Mouse (Mus musculus) midbrain, embryonic 15.5 days (tissue): ENCODE measurements around the gene Atp1a3. TPM values are rescaled to one million over a fixed set of nuclear protein-coding genes. Genes with fewer than 3 reads are reported as not detected.

ENCODE experiments used
- ATAC-seq: fragments of 200-750 bp; cut with Nextera tagmentation; replicated peaks from 2 replicates; pipeline ENCODE4 v1.8.0; 2017; ENCODE audit warnings: moderate TSS enrichment
- H3K27ac ChIP-seq: fragments of 300-500 bp; sonication (generic); 2 replicates; pipeline ENCODE4 v1.5.1; 2015; ENCODE audit warnings: mild to moderate bottlenecking, inconsistent platforms
- H3K27me3 ChIP-seq: fragments of 300-500 bp; sonication (generic); replicated peaks from 2 replicates; pipeline ENCODE4 v1.6.1; 2015; ENCODE audit warnings: inconsistent platforms
- H3K36me3 ChIP-seq: fragments of 300-500 bp; sonication (generic); replicated peaks from 2 replicates; pipeline ENCODE4 v1.6.1; 2015; ENCODE audit warnings: inconsistent platforms
- H3K4me1 ChIP-seq: fragments of 300-500 bp; sonication (generic); 2 replicates; pipeline ENCODE4 v1.6.1; 2015; ENCODE audit warnings: inconsistent platforms
- H3K4me2 ChIP-seq: fragments of 300-500 bp; sonication (generic); 2 replicates; pipeline ENCODE4 v1.6.1; 2015; ENCODE audit warnings: inconsistent platforms, mild to moderate bottlenecking, moderate library complexity
- H3K4me3 ChIP-seq: fragments of 300-500 bp; sonication (generic); 2 replicates; pipeline ENCODE4 v1.5.1; 2015; ENCODE audit warnings: mild to moderate bottlenecking, inconsistent platforms
- H3K9ac ChIP-seq: fragments of 300-500 bp; sonication (generic); 2 replicates; pipeline ENCODE4 v1.6.1; 2015; ENCODE audit warnings: mild to moderate bottlenecking, inconsistent platforms
- H3K9me3 ChIP-seq: fragments of 300-500 bp; sonication (generic); 2 replicates; pipeline ENCODE4 v1.6.1; 2016; ENCODE audit warnings: inconsistent platforms
- WGBS: fragments of 180-500 bp; shearing (Covaris S2); methylation state at CpG from one replicate; pipeline ENCODE4 v1.1.7; 2015; ENCODE audit warnings: mixed read lengths; 5-methylcytosine and 5-hydroxymethylcytosine counted together
- polyA plus RNA-seq: library from polyadenylated mRNA; unstranded; fragments of >200 nt; fragmentation: Nextera tagmentation; extraction: Ambion mirVana; gene quantifications from 2 replicates; pipeline ENCODE4 v1.2.1, GENCODE M21; 2015

The Atp1a3 gene
- polyA plus RNA-seq, 1 experiment from 2014 or later, result 430 TPM

- under 1% methylated on average over 45 of the region's 45 CpGs for WGBS
- Histone ChIP-seq H3K4me1 (peaks cover 14% of the 10 kb centered on the region), H3K9ac (peak within 1 kb of the TSS; percentile 76), H3K27me3 (no peaks in the 10 kb centered on the region), H3K36me3 (peaks cover under 1% of the 10 kb centered on the region; the same call in 1 of the 2 replicates), H3K9me3 (no peaks in the 10 kb centered on the region), H3K4me3 (peak within 1 kb of the TSS; percentile 75), H3K27ac (peak within 1 kb of the TSS; percentile 80), H3K4me2 (peak within 1 kb of the TSS; percentile 76)
- ATAC-seq, result peak; percentile 92
Observed at GRCm38 (mm10) chr7:24971972-24972893, 33.5 kb downstream of the Atp1a3 start, which contains the start of gene Rabac1. Rabac1 (minus strand) TSS chr7:24972754.

GRCm38 (mm10) chr7:24971261-24971971 lies 34.3 kb downstream of the Atp1a3 start:
- Histone ChIP-seq H3K4me2 (peak overlapping the region; percentile 76), H3K36me3 (no peaks in the 10 kb centered on the region), H3K4me1 (peaks cover 14% of the 10 kb centered on the region), H3K9me3 (no peaks in the 10 kb centered on the region), H3K27me3 (no peaks in the 10 kb centered on the region), H3K9ac (peak overlapping the region; percentile 76), H3K4me3 (peak overlapping the region; percentile 75), H3K27ac (peak overlapping the region; percentile 80)
- WGBS, result 8% methylated on average over 19 of the region's 19 CpGs
- peak; percentile 12; the same call in 1 of the 2 replicates for ATAC-seq

DNA sequence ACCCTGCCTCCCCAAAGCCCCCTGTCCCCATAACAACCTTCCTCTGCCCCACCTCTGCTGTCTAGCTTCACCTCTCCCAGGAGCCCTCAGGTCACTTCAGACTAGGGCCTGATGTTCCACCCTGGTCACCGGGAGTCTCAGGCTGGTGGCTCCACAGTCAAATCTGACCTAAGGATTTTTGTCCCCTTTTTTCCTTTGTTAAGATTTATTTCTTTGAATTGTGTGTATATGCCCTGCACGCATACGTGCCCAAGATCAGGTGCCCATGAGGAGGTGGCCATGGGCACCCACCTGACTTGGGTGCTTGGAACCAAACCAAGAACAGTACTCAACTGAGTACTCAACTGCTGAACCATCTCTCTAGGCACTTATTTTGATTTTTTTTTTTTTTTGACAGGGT lies 35.4 kb downstream of the Atp1a3 start:
- H3K27me3 ChIP-seq, result no peaks in the 10 kb centered on the region
- ATAC-seq, result no peak
- 94% methylated on average over 3 of the region's 3 CpGs for WGBS

DNA sequence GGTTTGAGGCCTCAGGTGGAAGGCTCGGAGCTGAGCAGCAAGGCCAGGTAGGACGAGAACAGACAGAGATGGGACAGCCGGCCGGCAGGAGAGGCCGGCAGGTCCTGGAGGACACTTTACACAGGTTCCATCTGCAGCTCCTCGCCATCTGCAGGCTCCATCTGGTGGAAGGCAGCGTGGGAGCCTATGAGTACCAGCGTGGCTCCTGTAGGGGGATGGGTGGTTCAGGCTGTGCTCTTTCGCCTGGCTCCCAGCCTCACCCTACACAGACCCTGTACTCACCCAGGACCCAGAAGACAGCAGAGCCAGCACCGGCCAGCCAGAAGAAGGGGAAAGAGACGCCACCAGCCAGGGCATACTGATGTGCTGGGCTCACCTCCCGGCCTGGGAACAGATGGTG lies 36.0 kb downstream of the Atp1a3 start:
- no peaks in the 10 kb centered on the region for H3K27me3 ChIP-seq
- H3K4me3 ChIP-seq, result no peak overlapping the region
- H3K36me3 ChIP-seq, result no peaks in the 10 kb centered on the region
- no peak overlapping the region for H3K27ac ChIP-seq
- H3K4me1 ChIP-seq, result peaks cover 14% of the 10 kb centered on the region
- H3K4me2 ChIP-seq, result no peak overlapping the region
- 82% methylated on average over 12 of the region's 12 CpGs for WGBS
- H3K9ac ChIP-seq, result no peak overlapping the region
- ATAC-seq, result no peak
- H3K9me3 ChIP-seq, result no peaks in the 10 kb centered on the region

More for the DNA sequence above, 35.4 kb downstream of the Atp1a3 start:
- no peak overlapping the region for H3K27ac ChIP-seq
- H3K4me1 ChIP-seq, result peaks cover 14% of the 10 kb centered on the region
- H3K9me3 ChIP-seq, result no peaks in the 10 kb centered on the region
- H3K36me3 ChIP-seq, result no peaks in the 10 kb centered on the region
- no peak overlapping the region for H3K4me2 ChIP-seq
- H3K9ac ChIP-seq, result no peak overlapping the region
- H3K4me3 ChIP-seq, result no peak overlapping the region

- no peaks in the 10 kb centered on the region for H3K36me3 ChIP-seq
- ATAC-seq, result no peak
- H3K27me3 ChIP-seq, result no peaks in the 10 kb centered on the region
- H3K4me1 ChIP-seq, result peaks cover 14% of the 10 kb centered on the region
- 68% methylated on average over 6 of the region's 6 CpGs for WGBS
- no peak overlapping the region for H3K4me2 ChIP-seq
- H3K9me3 ChIP-seq, result no peaks in the 10 kb centered on the region
- H3K4me3 ChIP-seq, result no peak overlapping the region
- H3K27ac ChIP-seq, result no peak overlapping the region
- H3K9ac ChIP-seq, result no peak overlapping the region
Observed at GRCm38 (mm10) chr7:24968463-24968862, 37.3 kb downstream of the Atp1a3 start.

GRCm38 (mm10) chr7:24967966-24968365 lies 37.8 kb downstream of the Atp1a3 start:
- no peak for ATAC-seq
- no peaks in the 10 kb centered on the region for H3K9me3 ChIP-seq
- no peak overlapping the region for H3K4me2 ChIP-seq

GRCm38 (mm10) chr7:24964897-24965535 lies 40.7 kb downstream of the Atp1a3 start:
- Histone ChIP-seq H3K9me3 (no peaks in the 10 kb centered on the region), H3K4me3 (no peak overlapping the region), H3K36me3 (no peaks in the 10 kb centered on the region), H3K27ac (no peak overlapping the region), H3K4me1 (no peaks in the 10 kb centered on the region), H3K9ac (no peak overlapping the region), H3K27me3 (no peaks in the 10 kb centered on the region), H3K4me2 (no peak overlapping the region)
- 12% methylated on average over 5 of the region's 5 CpGs for WGBS
- ATAC-seq, result no peak

More at GRCm38 (mm10) chr7:24967966-24968365, 37.8 kb downstream of the Atp1a3 start:
- H3K27me3 ChIP-seq, result no peaks in the 10 kb centered on the region
- no peaks in the 10 kb centered on the region for H3K36me3 ChIP-seq
- 86% methylated on average over 8 of the region's 8 CpGs for WGBS
- no peak overlapping the region for H3K4me3 ChIP-seq
- peaks cover 14% of the 10 kb centered on the region for H3K4me1 ChIP-seq
- no peak overlapping the region for H3K9ac ChIP-seq
- H3K27ac ChIP-seq, result no peak overlapping the region

- no peak overlapping the region for H3K4me3 ChIP-seq
- H3K4me2 ChIP-seq, result no peak overlapping the region
- no peak overlapping the region for H3K9ac ChIP-seq
- no peaks in the 10 kb centered on the region for H3K9me3 ChIP-seq
- WGBS, result 87% methylated on average over 2 of the region's 2 CpGs
- no peaks in the 10 kb centered on the region for H3K36me3 ChIP-seq
- no peaks in the 10 kb centered on the region for H3K4me1 ChIP-seq
- H3K27me3 ChIP-seq, result no peaks in the 10 kb centered on the region
- H3K27ac ChIP-seq, result no peak overlapping the region
- ATAC-seq, result no peak
Observed at GRCm38 (mm10) chr7:24964288-24964687, 41.5 kb downstream of the Atp1a3 start.

DNA sequence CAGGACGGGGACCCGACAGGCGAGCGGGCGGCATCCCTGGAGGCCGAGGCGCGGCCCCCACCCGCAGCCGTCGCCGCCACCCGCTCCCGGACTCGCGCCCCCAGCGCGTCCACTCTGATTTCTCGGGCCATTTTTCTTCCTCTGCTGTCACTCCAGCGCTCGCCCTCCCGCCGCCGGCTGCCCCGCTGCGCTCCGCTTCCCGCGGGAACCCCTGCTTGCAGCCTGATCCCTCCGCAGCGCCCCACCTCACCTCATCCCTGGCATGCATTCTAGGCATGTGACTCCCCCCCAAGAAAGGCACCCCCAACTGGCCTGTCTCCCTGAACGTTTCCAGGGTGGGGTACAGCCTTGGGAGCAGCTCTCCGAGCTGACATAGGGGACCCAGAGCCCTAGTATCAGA lies 50.5 kb downstream of the Atp1a3 start:
- Histone ChIP-seq H3K4me3 (peak overlapping the region; percentile 29), H3K27ac (no peak overlapping the region), H3K9me3 (no peaks in the 10 kb centered on the region), H3K4me1 (peaks cover 17% of the 10 kb centered on the region), H3K27me3 (peaks cover 58% of the 10 kb centered on the region), H3K9ac (peak overlapping the region; percentile 23; the same call in 1 of the 2 replicates), H3K4me2 (peak overlapping the region; percentile 53), H3K36me3 (no peaks in the 10 kb centered on the region)
- no peak for ATAC-seq
- WGBS, result 4% methylated on average over 16 of the region's 33 CpGs

- H3K4me2 ChIP-seq, result peak overlapping the region; percentile 53
- H3K9me3 ChIP-seq, result no peaks in the 10 kb centered on the region
- H3K27ac ChIP-seq, result no peak overlapping the region
- peaks cover 65% of the 10 kb centered on the region for H3K27me3 ChIP-seq
- no peaks in the 10 kb centered on the region for H3K36me3 ChIP-seq
- H3K9ac ChIP-seq, result 0 out of 2 replicates have a peak overlapping the region, but pooled peaks have one; percentile 10
- no peak; the same call in 1 of the 2 replicates for ATAC-seq
- peak overlapping the region; percentile 29 for H3K4me3 ChIP-seq
- H3K4me1 ChIP-seq, result peaks cover 25% of the 10 kb centered on the region
- 6% methylated on average over 17 of the region's 30 CpGs for WGBS
Observed at GRCm38 (mm10) chr7:24954450-24954849, 51.3 kb downstream of the Atp1a3 start.

DNA sequence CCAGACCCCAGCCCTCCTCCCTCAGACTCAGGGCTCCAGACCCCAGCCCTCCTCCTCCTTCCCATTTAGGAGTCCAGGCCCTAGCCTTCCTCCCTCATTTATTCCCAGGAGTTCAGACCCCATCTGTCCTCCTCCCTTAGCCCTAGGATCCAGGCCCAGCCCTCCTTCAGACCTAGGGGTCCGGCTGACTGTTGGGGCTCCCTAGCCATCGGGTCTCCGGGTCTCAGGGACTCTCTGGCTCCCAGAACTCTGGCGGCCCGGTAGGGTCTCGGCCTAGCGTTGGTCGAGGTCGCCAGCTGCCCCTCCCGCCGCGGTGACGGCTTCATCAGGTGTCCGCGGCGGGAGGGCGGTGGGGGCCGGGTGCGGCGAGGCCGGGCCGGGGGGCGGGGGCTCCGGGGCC lies 51.8 kb downstream of the Atp1a3 start:
- WGBS, result 2% methylated on average over 23 of the region's 24 CpGs

More for the DNA sequence above, 51.8 kb downstream of the Atp1a3 start:
- Histone ChIP-seq H3K27me3 (peaks cover 68% of the 10 kb centered on the region), H3K9ac (peak overlapping the region; percentile 10; the same call in 1 of the 2 replicates), H3K4me3 (peak overlapping the region; percentile 29), H3K4me1 (peaks cover 29% of the 10 kb centered on the region), H3K9me3 (no peaks in the 10 kb centered on the region), H3K4me2 (peak overlapping the region; percentile 53), H3K27ac (no peak overlapping the region), H3K36me3 (no peaks in the 10 kb centered on the region)
- no peak for ATAC-seq
